Comparison of ENCODE assay signal across 8 mouse cellular contexts in the genomic region with DNA sequence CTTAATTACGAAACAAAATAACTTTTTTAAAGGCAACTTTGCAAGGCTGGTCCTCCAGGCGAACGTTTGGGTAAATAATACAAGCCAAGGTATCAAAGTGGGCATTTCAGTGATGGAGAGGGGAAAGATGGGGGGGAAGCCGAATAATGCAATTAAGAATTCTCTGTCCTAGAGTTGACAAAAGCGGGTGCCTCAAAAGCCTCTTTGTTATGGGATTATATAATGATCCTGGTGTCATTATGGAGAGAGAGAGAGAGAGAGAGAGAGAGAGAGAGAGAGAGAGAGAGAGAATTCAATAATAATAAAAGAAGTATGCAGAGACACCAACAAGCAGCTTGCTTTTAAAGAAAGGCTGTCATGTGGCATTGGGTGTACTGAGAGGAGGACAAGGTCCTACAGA. TPM values are rescaled to one million over a fixed set of nuclear protein-coding genes. Genes with fewer than 3 reads are reported as not detected.
DNase-seq lines count a peak whose midpoint lies in the region; ATAC-seq and TF ChIP-seq lines count a peak whose summit lies in the region.
"Had no signal": no experiment of that assay in that cellular context is flagged by ENCODE, and none has a peak within 500 bp of the region (broad histone marks: within the 10 kb centered on the region; RNA-seq: fewer than 3 reads in every experiment).

No protein-coding gene starts in this region.

- H3K4me1 ChIP-seq in forebrain, embryonic 11.5 days (replicated peaks; ENCODE audit: control insufficient read depth, insufficient read depth, low read length): peaks cover 4% of the 10 kb centered on the region; the same call in 1 of the 2 replicates
- peaks cover 5% of the 10 kb centered on the region for H3K4me1 ChIP-seq in hindbrain, embryonic 16.5 days (ENCODE audit: control insufficient read depth, insufficient read depth, low read depth, low read length)

- no peak for DNase-seq in left cerebral cortex, adult 2 months (ENCODE audit: extremely low spot score in 1 of 2, low spot score in 2 of 2)
- no peak for DNase-seq in left cerebral cortex, postnatal 36 days (ENCODE audit: low spot score in 2 of 2)
- DNase-seq in forebrain, embryonic 11.5 days (ENCODE audit: low spot score): no peak
- peak; percentile 46 for DNase-seq in retina, adult 2 months (ENCODE audit: low read depth, low spot score)
- no peak for DNase-seq in thymus, postnatal 36 days
- DNase-seq: liver had no signal

- no peak for TF ChIP-seq CTCF in left cerebral cortex, adult 2 months (IDR thresholded peaks at IDR 0.05)

- H3K9me3 ChIP-seq in forebrain, embryonic 11.5 days (ENCODE audit: control insufficient read depth, low read length): no peaks in the 10 kb centered on the region
- H3K9me3 ChIP-seq in hindbrain, embryonic 16.5 days (ENCODE audit: control insufficient read depth, low read length): no peaks in the 10 kb centered on the region

- peak overlapping the region; percentile 56 for H3K4me3 ChIP-seq in left cerebral cortex, adult 2 months
- H3K4me3 ChIP-seq in forebrain, embryonic 11.5 days (ENCODE audit: low read depth, low read length): peak overlapping the region; percentile 55; the same call in 1 of the 2 replicates
- peak overlapping the region; percentile 64 for H3K4me3 ChIP-seq in hindbrain, embryonic 16.5 days (ENCODE audit: low read length)

- no peak for ATAC-seq in forebrain, embryonic 11.5 days (replicated peaks; ENCODE audit: low FRiP score)
- no peak for ATAC-seq in hindbrain, embryonic 16.5 days
- ATAC-seq in megakaryocyte progenitor cell, adult 5-6 weeks (replicated peaks; ENCODE audit: poor library complexity): no peak

- peak overlapping the region; percentile 87; the same call in 1 of the 2 replicates for H3K9ac ChIP-seq in forebrain, embryonic 11.5 days (ENCODE audit: low read length)
- H3K9ac ChIP-seq in hindbrain, embryonic 16.5 days (ENCODE audit: low read depth, low read length): no peak overlapping the region

- H3K27ac ChIP-seq in left cerebral cortex, adult 2 months: peak overlapping the region; percentile 72; the same call in 1 of the 2 replicates
- no peak overlapping the region for H3K27ac ChIP-seq in forebrain, embryonic 11.5 days (ENCODE audit: low read depth, low read length)
- H3K27ac ChIP-seq in hindbrain, embryonic 16.5 days (ENCODE audit: low read depth, low read length): no peak overlapping the region

- H3K27me3 ChIP-seq in forebrain, embryonic 11.5 days (ENCODE audit: control insufficient read depth, insufficient read depth, low read length): peaks cover 7% of the 10 kb centered on the region
- H3K27me3 ChIP-seq in hindbrain, embryonic 16.5 days (replicated peaks; ENCODE audit: control insufficient read depth, insufficient read depth, low read length): no peaks in the 10 kb centered on the region; the same call in 1 of the 2 replicates

- H3K4me2 ChIP-seq in forebrain, embryonic 11.5 days (ENCODE audit: low read depth, low read length, severe bottlenecking): peak overlapping the region; percentile 98
- peak overlapping the region; percentile 94 for H3K4me2 ChIP-seq in hindbrain, embryonic 16.5 days (ENCODE audit: low read length)

- intact Hi-C loops in left cerebral cortex, adult 2 months (cut with DNase I): loop anchor here (2.0 to 10.0 kb wide), 3 partner anchors 147 to 399 kb away; no protein-coding TSS in a partner anchor
- intact Hi-C loops in left cerebral cortex, postnatal 36 days (cut with DNase I): loop anchor here (5.0 to 10.0 kb wide), 5 partner anchors 149 to 402 kb away; no protein-coding TSS in a partner anchor

- H3K36me3 ChIP-seq in forebrain, embryonic 11.5 days (ENCODE audit: control insufficient read depth, insufficient read depth, low read length): no peaks in the 10 kb centered on the region
- H3K36me3 ChIP-seq in hindbrain, embryonic 16.5 days (ENCODE audit: control insufficient read depth, insufficient read depth, low read length): no peaks in the 10 kb centered on the region

- WGBS in forebrain, embryonic 11.5 days: 2% methylated on average over 5 of the region's 5 CpGs
- WGBS in hindbrain, embryonic 16.5 days: 8% methylated on average over 5 of the region's 5 CpGs

RNA-seq across cellular contexts. Expression of a gene that starts 0.5 kb away (rescaled TPM):
- total RNA-seq in left cerebral cortex, adult 2 months (2021): 10 to 100 TPM; 35.1 to 43.5 TPM
- total RNA-seq in left cerebral cortex, postnatal 36 days (2021): 10 to 100 TPM; 30.4 to 46.5 TPM
- polyA plus RNA-seq in forebrain, embryonic 11.5 days (2014; fragmentation: Nextera tagmentation; extraction: Ambion mirVana): 34.4 and 41.8 TPM in 2 replicates
- 28.5 and 31.0 TPM in 2 replicates for polyA plus RNA-seq in hindbrain, embryonic 16.5 days (2015; fragmentation: Nextera tagmentation; extraction: Ambion mirVana)
- total RNA-seq in megakaryocyte progenitor cell, adult 5-6 weeks (2015): not detected in 2 replicates
- total RNA-seq in megakaryocyte progenitor cell, adult 5-6 weeks (2017): not detected in 2 replicates

Comparison
In these comparisons a context has a peak if more than half of its experiments do, and no peak if none do; other contexts are left out.
1. RNA of a gene that starts 0.5 kb away (total RNA-seq): 30.4 to 46.5 TPM in left cerebral cortex, postnatal 36 days and 35.1 to 43.5 TPM in left cerebral cortex, adult 2 months; not detected in megakaryocyte progenitor cell, adult 5-6 weeks; every median in the first group is over 10 times any median in the second.
2. Peak in every context shown above with its lines, with median percentiles within 50 percentile points of each other: H3K4me3 ChIP-seq.